Mouse (Mus musculus): ENCODE measurements around the gene Gpr107. TPM values are rescaled to one million over a fixed set of nuclear protein-coding genes. Genes with fewer than 3 reads are reported as not detected.

Gpr107 gene
- polyA plus RNA-seq, 1 experiment from 2014 or later: 26.2 TPM

DNA sequence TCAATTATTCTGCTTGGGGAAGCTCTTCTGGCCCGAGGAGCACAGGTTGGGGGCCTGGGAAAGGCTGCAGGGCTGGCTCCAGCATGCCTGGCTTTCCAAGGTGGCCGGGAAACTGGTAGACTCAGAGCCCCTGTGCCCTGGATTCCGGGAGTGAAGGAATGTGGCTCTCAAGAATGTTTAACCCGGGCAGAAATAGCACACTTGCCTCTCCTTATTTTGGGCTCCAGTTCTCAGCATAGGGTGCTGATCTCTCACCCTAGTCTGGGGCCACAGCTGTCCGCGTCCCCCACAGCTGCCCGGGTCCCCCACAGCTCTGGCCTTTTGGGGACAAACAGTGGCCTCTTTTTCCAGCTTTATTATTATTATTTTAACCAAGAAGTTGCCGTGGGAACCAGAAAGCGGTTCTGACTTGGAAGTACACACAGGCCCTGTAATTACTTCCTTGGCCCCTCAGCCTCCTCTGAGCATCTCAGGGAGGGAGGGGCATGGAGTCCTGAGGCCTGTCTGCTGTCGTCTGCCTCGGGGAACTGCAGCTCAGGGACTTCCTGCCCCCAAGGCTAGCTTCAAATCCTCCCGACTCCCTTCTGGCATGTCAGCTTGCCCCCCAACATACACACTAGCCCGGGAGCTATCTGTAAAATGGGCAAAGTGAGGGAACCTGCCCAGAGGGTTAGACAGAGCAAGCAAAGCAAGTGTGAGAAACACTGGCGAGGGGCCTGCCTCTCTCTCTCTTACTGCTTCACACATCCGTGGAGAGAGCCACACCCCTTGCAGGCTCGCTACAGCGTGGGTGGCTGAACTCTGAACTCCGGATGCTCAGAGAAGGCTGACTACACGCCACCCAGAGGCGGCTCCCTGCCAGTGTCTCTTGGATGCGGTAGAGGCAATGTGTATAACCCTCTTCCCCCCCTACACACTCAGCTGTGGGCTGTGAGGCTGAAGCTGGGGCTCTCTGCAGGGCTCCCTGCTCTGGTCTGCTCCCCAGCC is 104.1 kb downstream of the Gpr107 start:
- Histone ChIP-seq H3K9ac (replicated peaks; ENCODE audit: low read depth) (no peak overlapping the region), H3K27me3 (replicated peaks; ENCODE audit: insufficient read depth, low read length) (no peaks in the 10 kb centered on the region), H3K4me3 (ENCODE audit: low read depth, low read length) (no peak overlapping the region), H3K4me1 (ENCODE audit: insufficient read depth, low read depth, low read length) (peaks cover 13% of the 10 kb centered on the region; the same call in 1 of the 2 replicates), H3K9me3 (ENCODE audit: low read length) (no peaks in the 10 kb centered on the region), H3K36me3 (ENCODE audit: insufficient read depth, low read length) (no peaks in the 10 kb centered on the region), H3K27ac (ENCODE audit: low read length) (0 out of 2 replicates have a peak overlapping the region, but pooled peaks have one; percentile 26), H3K4me2 (replicated peaks; ENCODE audit: low read depth, low read length) (0 out of 2 replicates have a peak overlapping the region, but pooled peaks have one; percentile 6)
- 18% methylated on average over 21 of the region's 21 CpGs for WGBS
- TF ChIP-seq CTCF (IDR thresholded peaks at IDR 0.05) (peak; percentile 68), EP300 (IDR thresholded peaks at IDR 0.05) (no peak)
- peak; percentile 80 for ATAC-seq
- peak; percentile 74 for DNase-seq (ENCODE audit: low spot score)

DNA sequence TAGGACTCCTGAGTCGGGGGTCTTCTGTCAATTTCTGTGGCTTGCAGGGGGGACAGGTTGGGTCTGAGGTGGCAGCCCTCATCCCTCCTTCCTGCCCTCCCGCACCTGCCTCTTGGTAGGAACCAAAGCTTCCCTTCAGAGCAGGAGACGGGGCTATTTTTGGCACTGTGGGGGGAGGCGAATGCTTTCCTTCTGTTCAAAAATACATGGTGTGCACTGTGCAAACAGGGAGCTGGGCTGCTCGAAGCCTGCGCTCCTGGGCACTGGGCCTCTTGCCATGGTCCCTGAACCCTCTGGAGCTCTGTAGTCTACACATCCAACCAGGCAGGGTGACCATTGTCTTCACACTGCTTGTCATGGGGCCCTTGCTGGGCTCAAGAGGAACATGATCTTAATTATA is 105.0 kb downstream of the Gpr107 start:
- H3K9me3 ChIP-seq (ENCODE audit: low read length): no peaks in the 10 kb centered on the region
- H3K4me2 ChIP-seq (replicated peaks; ENCODE audit: low read depth, low read length): no peak overlapping the region
- no peak for TF ChIP-seq CTCF (IDR thresholded peaks at IDR 0.05)
- no peak for TF ChIP-seq EP300 (IDR thresholded peaks at IDR 0.05)
- ATAC-seq: no peak
- H3K9ac ChIP-seq (replicated peaks; ENCODE audit: low read depth): no peak overlapping the region
- DNase-seq (ENCODE audit: low spot score): no peak
- H3K4me3 ChIP-seq (ENCODE audit: low read depth, low read length): no peak overlapping the region
- H3K36me3 ChIP-seq (ENCODE audit: insufficient read depth, low read length): no peaks in the 10 kb centered on the region
- 54% methylated on average over 6 of the region's 6 CpGs for WGBS
- H3K27ac ChIP-seq (ENCODE audit: low read length): no peak overlapping the region
- no peaks in the 10 kb centered on the region for H3K27me3 ChIP-seq (replicated peaks; ENCODE audit: insufficient read depth, low read length)
- peaks cover 13% of the 10 kb centered on the region; the same call in 1 of the 2 replicates for H3K4me1 ChIP-seq (ENCODE audit: insufficient read depth, low read depth, low read length)

DNA sequence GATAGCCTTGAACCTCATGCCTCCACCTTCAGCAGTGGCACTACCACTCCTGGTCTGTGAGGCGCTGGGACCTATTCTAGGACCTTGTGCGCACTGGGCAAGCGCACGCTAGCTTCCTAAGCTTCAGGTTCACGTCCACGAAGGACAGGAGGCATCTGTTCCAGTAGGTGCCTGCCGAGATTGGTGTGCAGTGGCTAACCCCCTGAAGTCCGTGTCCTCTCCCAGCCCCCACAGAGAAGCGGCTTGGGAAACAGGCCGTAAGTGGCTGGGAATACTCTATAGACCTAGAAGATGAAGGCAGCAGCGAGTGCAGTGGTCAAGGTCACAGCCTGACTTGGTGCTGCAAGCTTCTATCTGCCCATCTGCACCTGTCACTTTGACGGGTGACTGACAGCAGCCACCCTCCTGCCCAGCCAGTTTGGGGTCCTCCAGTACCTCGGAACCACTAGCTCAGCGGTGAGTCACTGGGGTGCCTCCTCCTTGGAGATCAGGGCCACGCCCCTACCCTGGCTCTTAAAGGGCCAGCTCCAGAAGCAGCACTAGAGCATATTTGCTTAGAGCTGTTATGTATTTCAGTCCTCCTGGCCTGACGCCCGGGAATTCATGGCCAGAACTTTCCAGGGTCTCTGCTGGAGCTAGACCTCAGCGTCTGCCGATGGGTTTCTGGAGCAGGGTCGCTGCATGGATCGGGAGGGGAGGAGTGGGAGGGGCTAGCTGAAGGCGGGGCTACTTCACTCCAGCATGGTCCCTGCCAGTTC is 106.7 kb downstream of the Gpr107 start:
- H3K4me3 ChIP-seq (ENCODE audit: low read depth, low read length): peak overlapping the region; percentile 45
- peaks cover 14% of the 10 kb centered on the region; the same call in 1 of the 2 replicates for H3K4me1 ChIP-seq (ENCODE audit: insufficient read depth, low read depth, low read length)
- H3K27me3 ChIP-seq (replicated peaks; ENCODE audit: insufficient read depth, low read length): no peaks in the 10 kb centered on the region
- no peak overlapping the region for H3K27ac ChIP-seq (ENCODE audit: low read length)
- DNase-seq (ENCODE audit: low spot score) (peak; percentile 85), ATAC-seq (peak; percentile 73)
- H3K4me2 ChIP-seq (replicated peaks; ENCODE audit: low read depth, low read length): peak overlapping the region; percentile 74
- no peak for TF ChIP-seq CTCF (IDR thresholded peaks at IDR 0.05)
- no peak for TF ChIP-seq EP300 (IDR thresholded peaks at IDR 0.05)
- no peaks in the 10 kb centered on the region for H3K36me3 ChIP-seq (ENCODE audit: insufficient read depth, low read length)
- no peaks in the 10 kb centered on the region for H3K9me3 ChIP-seq (ENCODE audit: low read length)
- 15% methylated on average over 22 of the region's 22 CpGs for WGBS
- H3K9ac ChIP-seq (replicated peaks; ENCODE audit: low read depth): 0 out of 2 replicates have a peak overlapping the region, but pooled peaks have one; percentile 19

DNA sequence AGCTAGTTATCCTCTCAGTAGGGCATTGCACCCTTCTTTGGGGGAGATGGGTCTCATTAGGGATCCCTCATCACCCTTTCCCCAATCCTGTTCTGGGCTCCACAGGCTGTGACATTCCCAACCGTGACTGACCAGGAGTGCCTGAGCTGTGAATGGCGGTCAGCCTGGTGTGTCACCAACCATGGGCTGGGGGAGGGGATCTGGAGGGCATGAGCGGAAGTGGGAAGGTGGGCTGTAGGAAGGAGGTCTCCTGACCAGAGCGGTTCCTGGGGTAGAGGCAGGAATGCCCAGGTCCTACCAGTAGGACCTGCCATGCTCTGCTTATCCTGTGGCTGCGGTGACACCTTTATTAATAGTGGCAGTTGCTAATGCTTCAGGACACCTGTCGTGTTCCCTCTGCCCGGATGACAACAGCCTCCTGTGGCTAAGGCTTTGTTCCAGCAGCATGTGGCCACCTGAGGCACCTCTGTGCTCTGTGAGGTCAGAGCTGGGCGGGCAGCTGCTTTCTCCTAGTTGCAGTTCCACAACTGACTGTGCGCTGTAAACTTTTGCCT is 107.3 kb downstream of the Gpr107 start:
- Histone ChIP-seq H3K36me3 (ENCODE audit: insufficient read depth, low read length) (no peaks in the 10 kb centered on the region), H3K4me1 (ENCODE audit: insufficient read depth, low read depth, low read length) (peaks cover 19% of the 10 kb centered on the region; the same call in 1 of the 2 replicates), H3K9me3 (ENCODE audit: low read length) (no peaks in the 10 kb centered on the region), H3K27ac (ENCODE audit: low read length) (no peak overlapping the region), H3K27me3 (replicated peaks; ENCODE audit: insufficient read depth, low read length) (no peaks in the 10 kb centered on the region), H3K9ac (replicated peaks; ENCODE audit: low read depth) (0 out of 2 replicates have a peak overlapping the region, but pooled peaks have one; percentile 6), H3K4me2 (replicated peaks; ENCODE audit: low read depth, low read length) (peak overlapping the region; percentile 74), H3K4me3 (ENCODE audit: low read depth, low read length) (peak overlapping the region; percentile 45)
- DNase-seq (ENCODE audit: low spot score) (no peak), ATAC-seq (peak; percentile 8)
- TF ChIP-seq CTCF (IDR thresholded peaks at IDR 0.05) (no peak), EP300 (IDR thresholded peaks at IDR 0.05) (no peak)
- WGBS: 39% methylated on average over 9 of the region's 9 CpGs

DNA sequence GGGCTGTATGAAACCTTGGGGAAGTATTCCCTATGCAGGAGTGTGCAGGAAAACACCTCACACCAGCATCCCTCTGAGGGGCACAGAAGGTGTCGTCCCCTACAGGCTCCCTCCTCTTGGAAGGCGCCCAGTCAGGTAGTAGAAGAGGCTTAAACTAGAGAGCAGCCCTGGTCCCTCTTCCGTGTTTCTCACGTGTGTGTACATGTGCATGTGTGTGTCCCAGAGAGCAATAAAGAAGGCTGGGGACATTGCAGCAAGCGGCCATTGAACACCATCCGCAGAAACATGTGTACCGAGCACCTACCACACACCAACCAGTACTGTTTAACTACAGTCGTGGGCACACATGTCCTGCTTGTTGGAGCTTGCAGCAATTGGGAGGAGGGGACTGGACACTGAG is 108.4 kb downstream of the Gpr107 start:
- Histone ChIP-seq H3K4me2 (replicated peaks; ENCODE audit: low read depth, low read length) (no peak overlapping the region), H3K4me1 (ENCODE audit: insufficient read depth, low read depth, low read length) (peaks cover 20% of the 10 kb centered on the region; the same call in 1 of the 2 replicates), H3K27ac (ENCODE audit: low read length) (no peak overlapping the region), H3K9me3 (ENCODE audit: low read length) (no peaks in the 10 kb centered on the region), H3K9ac (replicated peaks; ENCODE audit: low read depth) (no peak overlapping the region), H3K27me3 (replicated peaks; ENCODE audit: insufficient read depth, low read length) (no peaks in the 10 kb centered on the region), H3K4me3 (ENCODE audit: low read depth, low read length) (no peak overlapping the region), H3K36me3 (ENCODE audit: insufficient read depth, low read length) (no peaks in the 10 kb centered on the region)
- TF ChIP-seq CTCF (IDR thresholded peaks at IDR 0.05) (no peak), EP300 (IDR thresholded peaks at IDR 0.05) (no peak)
- ATAC-seq (no peak), DNase-seq (ENCODE audit: low spot score) (no peak)
- WGBS: 90% methylated on average over 8 of the region's 8 CpGs
